Mouse (Mus musculus) liver, adult (tissue): ENCODE measurements around the gene Ins2.

ENCODE experiments used
- GATA4 ChIP-seq: IDR thresholded peaks from 2 replicates; pipeline ENCODE4 v1.6.1; 2014; ENCODE audit warnings: mild to moderate bottlenecking, low read length; ENCODE audit not compliant: insufficient replicate concordance

Ins2 gene

GRCm38 (mm10) chr7:142669751-142670625, 73.2 kb downstream of the Ins2 start, which contains the start of gene Gm49394:
Gene Gm49394, minus strand, starts transcription at chr7:142669942.
- no peak for TF ChIP-seq GATA4

DNA sequence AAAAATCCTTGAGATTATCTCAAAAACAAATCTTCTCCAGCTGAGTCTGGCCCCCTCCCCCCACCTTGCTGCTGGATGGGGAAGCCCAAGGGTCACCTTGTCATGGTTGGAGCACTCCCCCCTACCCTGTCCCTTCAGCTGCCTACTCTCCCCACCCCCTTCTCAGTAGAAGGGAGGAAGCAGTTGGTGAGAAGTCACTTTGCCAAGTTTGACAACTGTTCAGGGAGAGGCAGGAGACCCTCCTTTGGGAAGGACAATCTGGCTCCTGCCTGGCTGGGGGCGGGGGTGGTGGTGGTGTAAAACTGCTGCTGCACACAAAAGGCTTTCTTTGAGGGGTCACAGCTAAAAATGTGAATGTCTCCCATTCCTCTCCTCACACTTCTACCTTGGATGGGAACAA, 74.9 kb downstream of the Ins2 start:
- no peak for TF ChIP-seq GATA4

DNA sequence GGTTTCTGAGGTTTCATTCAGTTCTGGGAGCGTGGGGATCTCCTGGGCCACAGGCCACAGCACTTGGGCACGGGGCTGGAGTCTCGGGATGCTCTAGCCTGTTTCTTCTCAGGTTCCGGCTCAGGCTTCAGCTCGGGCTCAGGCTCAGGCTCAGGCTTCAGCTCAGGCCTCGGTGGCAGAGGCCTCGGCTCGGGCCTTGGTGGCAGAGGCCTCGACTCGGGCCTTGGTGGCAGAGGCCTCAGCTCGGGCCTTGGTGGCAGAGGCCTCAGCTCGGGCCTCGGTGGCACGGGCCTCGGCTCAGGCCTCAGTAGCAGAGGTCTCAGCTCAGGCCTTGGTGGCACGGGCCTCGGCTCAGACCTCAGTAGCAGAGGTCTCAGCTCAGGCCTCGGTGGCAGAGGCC, 75.7 kb downstream of the Ins2 start:
- no peak for TF ChIP-seq GATA4

GRCm38 (mm10) chr7:142666659-142667058, 76.5 kb downstream of the Ins2 start, which contains the start of gene Igf2:
Gene Igf2, minus strand, starts transcription at chr7:142666816.
- TF ChIP-seq GATA4: no peak

DNA sequence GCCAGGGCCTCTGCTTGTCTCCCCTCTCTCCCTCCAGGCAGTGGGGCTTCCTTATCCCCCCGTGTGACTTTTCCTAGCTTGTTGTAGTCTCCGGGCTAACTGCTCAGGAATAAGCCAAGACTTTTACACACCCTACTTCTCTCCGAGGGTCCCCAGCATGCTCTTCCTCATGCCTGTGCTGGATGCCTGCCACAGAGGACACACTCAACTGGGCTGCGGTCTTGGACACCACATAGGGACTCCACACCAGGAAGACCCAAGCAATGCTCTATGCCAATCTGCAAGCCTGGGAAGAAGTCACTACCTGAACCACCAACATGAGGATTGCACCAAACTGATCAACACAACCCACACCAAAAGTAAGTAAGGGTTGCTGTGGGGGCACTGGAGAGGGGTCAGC, 77.1 kb downstream of the Ins2 start:
- TF ChIP-seq GATA4: no peak

DNA sequence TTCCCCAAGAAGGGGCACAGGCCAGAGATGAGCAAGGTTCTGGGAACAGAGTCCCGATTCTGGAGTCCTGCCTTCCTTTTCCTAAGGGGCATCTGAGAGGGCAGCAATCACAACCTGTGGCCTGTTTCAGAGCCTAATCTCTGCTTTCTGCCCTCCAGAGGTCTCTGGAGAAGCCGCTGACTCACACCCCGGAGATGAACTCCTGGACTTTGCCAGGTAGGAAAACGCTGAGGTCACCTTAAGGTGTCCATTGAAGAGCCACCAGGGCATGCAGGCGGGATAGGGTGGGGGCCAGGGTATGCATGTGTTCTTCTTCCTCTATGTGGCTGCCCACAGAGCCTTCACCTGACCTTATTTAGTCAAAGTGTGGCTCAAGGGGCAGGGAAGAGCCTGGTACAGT, 77.8 kb downstream of the Ins2 start:
- TF ChIP-seq GATA4: no peak

DNA sequence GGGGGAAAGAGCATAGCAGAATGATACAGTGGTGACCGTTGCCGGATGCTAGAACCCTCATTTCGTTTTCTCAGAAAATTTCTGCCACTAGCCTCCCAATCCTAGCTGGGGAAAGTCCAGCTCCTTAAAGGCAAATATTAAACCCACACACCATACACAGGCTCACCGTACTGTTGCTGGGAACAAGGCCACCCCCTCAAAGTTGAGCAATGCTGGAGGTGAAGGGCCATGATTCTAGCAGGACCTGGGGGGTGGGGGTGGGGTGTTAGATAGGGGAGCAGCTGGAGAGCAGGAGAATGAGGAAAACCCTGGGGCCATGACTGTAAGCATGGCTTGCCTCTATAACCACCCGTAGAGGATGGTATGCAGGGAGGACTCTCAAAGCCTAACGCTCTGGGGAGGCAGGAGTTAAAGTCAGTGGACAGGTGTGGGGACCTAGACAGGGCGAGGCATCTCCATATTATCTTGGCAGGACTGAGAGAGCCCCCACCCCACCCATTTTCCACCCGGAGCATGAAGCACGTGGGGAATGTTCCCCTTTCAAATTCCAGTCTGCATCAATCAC, 78.6 kb downstream of the Ins2 start:
- TF ChIP-seq GATA4: no peak

DNA sequence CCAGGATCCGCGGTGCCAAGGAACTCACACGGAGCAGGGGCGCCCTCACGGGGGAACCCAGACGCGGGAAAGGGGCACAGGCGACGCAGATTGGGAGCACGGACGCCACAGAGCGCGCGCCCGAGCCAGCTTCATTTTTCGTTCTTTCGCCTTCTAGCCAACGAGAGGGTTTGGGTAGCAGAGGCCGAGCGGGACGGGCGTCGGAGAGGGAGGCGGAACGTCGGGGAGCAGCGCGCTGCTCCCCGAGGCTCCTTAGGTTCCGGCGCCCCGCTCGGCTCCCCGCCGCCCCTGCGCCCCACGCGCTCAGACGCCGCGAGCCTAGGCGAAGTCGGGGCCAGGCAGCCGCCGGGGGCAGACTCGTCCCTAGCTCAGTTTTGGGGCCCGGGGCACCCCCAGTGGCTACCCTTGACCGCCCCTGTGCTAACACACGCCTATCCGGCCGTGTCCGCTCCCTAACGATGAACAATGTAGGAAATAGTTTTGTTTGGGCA, 79.2 kb downstream of the Ins2 start:
- TF ChIP-seq GATA4: no peak

DNA sequence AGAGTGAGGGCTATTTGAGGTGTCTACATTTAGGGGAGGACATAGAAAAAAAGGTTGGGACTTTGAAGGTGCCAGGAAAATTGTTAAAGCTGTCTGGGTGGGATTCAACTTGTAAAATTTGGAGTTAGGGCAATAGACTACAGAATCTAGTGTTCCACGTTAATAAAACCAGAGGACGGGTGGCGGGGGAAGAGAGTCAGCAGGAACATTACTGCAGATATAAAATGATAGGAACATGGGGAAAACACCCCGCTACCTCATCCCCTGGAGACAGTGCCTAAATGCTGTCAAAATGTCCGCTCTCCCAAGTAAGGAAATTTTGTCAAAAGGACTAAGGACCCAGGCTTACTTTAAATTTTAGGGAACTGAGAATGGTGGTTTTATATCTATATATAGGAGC, 80.0 kb downstream of the Ins2 start:
- TF ChIP-seq GATA4: no peak

DNA sequence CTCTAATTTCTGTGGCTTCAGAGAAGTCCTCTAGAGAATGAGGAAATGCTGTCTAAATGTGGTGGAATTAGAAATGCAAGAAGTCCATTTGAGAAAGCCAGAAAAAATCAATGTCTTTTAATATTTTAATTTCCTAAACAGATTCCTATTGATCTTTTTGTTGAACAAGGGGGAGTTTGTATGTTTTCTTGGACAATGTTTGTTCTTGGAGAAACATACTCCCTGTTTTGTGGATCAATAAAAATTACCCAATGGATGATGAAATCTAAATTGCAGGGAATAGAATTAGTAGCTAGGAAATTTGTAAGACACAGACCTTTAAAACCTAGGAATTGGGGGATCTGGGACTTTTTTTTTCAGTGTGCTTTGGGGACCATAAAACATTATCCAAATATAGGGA, 81.4 kb downstream of the Ins2 start:
- no peak for TF ChIP-seq GATA4

GRCm38 (mm10) chr7:142661046-142661445, 82.1 kb downstream of the Ins2 start:
- TF ChIP-seq GATA4: no peak

GRCm38 (mm10) chr7:142660651-142660945, 82.6 kb downstream of the Ins2 start:
- TF ChIP-seq GATA4: no peak

- no peak for TF ChIP-seq GATA4
Observed at GRCm38 (mm10) chr7:142659767-142660650, 83.2 kb downstream of the Ins2 start.

DNA sequence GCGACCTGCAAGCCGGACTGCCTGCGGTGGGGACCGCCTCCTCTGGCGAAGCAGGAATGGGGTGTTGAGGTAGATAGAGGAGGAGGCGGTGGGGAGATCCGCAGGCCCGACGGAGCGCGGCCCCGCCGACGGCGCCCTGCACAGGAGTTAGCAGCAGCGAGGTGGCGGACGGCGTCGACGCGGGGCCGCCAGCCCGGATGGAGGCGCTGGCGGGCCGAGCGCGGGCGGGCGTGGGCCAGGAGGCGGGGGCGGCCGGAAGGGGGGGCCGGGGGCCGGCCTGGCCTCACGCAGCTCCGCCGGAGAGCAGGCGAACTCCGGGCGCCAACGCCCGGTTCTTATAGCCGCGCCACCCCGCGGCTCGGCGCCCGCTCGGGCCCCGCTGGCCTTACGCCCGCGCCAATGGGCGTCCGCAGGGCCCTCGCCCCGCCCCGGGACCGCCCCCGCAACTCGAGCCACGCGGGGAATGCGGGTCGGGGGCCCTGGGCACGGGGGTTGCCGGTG, 84.0 kb downstream of the Ins2 start:
- TF ChIP-seq GATA4: no peak

DNA sequence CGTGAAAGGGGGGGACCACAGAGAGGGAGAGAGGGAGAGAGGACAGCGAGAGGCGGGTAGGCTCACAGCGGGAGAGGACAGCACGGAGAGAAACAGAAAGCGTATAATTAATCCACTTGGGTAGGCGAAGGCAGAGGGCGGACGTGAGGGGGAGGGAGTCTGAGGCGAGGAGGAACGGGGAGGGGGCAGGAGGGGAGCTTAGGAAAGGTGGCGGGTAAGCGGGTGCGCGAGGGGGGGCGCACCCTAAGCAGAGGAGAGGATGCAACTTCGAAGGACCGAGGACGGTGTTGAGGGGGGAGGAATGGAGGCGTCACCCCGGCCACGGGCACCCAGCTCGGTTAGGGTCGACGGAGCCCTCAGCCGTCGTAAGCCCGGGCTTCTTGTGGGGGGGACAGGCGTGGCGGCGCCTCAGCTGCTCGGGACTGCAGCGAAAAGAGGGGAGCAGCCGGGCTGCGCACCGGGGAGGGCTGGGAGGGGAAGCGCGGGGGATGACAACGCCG, 84.5 kb downstream of the Ins2 start:
- TF ChIP-seq GATA4: no peak
